Mouse (Mus musculus) embryo, embryonic 9.5 days (tissue): ENCODE data around the gene Icmt.

Source experiments
- DNase-seq: peaks from one replicate; pipeline ENCODE4 v3.0.0-alpha.2; 2017; ENCODE audit errors: extremely low spot score

The Icmt gene

GRCm38 (mm10) chr4:152300375-152300774 is 3.3 kb downstream of the Icmt start:
- no peak for DNase-seq

DNA sequence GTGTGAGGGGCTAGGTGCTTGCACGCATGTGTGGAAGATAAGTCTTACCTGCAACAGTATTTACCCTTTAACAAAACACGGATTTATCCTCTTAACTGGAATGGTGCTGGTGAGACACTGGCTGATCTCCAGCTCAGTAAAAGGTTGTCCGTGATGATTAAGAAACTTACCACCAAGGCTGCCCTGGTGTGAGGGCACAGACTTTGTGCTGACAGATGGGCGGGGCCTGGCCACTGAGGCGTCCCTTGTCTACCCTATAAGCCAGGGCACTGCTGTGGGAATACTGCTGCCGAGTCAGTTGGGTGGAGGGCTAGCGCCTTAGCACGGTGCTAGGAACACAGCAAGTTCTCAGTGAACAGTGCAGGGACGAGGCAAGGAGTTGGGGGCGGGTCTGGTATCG is 5.0 kb downstream of the Icmt start:
- no peak for DNase-seq

DNA sequence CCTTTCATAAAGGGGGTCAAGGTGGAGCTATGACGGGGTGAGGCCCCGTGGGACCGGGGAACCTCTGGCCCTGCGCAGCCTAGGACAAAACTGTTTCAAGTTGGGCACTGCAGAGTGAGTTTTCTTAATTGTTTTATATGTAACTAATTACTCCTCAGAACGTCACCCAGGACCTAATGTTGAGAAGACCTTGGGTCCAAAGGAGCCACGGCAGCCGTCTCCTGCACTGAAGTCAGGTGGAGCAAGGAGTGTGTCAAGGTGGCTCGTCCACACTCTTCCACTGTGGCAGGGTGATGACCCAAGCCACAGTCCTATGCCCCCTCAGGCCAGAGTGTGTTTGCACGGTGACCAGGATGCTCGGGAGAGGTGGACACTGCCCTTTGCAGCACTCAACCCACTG is 6.1 kb downstream of the Icmt start:
- DNase-seq = no peak

- DNase-seq = no peak
These were observed 7.7 kb downstream of the Icmt start for GRCm38 (mm10) chr4:152304685-152305084.

DNA sequence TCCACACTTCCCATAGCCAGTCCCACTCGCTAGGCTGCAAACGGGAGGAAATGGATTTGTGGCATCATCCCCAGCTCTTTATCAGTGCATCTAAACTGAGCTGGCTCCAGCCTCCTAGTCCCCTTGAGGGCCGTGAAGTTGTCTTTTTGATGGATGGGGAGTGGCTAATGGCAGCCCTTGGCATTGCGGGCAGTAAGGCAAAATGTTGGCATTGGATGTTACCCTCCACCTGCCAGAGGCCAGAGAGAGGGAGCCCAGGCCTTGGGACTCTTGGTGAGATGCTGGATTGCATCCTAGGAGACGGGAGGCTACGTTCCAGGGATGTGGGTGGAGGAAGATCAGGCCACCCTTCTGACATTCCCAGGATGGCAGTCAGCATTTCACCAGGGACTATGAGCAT is 9.0 kb downstream of the Icmt start:
- DNase-seq = no peak

- no peak for DNase-seq
These were observed 10.5 kb downstream of the Icmt start for GRCm38 (mm10) chr4:152307542-152307941.

GRCm38 (mm10) chr4:152312186-152312585 is 15.2 kb downstream of the Icmt start:
- DNase-seq = no peak

DNA sequence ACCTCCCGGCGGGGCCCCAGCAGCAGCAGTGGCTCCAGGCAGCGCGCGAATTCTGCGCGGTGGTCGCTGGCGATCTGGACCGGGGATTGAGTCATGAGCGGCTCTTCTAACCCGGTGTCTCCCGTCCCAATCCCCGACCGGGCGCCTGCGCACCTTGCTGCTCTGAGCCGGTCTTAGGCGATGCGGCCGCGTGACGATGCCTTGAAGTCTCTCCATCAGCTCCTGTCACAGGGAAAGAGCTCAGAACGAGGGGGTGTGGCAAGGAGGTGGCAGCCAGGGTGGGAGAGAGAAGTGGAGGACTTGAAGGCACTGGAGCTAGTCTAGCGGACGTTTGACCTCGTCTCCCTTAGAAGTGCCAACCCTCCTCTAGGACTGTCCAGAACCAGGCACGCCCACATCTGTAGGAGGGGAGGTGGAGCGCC is 16.2 kb downstream of the Icmt start:
- peak; percentile 50 for DNase-seq

- DNase-seq = no peak
These were observed 16.9 kb downstream of the Icmt start for GRCm38 (mm10) chr4:152313934-152314333.

DNA sequence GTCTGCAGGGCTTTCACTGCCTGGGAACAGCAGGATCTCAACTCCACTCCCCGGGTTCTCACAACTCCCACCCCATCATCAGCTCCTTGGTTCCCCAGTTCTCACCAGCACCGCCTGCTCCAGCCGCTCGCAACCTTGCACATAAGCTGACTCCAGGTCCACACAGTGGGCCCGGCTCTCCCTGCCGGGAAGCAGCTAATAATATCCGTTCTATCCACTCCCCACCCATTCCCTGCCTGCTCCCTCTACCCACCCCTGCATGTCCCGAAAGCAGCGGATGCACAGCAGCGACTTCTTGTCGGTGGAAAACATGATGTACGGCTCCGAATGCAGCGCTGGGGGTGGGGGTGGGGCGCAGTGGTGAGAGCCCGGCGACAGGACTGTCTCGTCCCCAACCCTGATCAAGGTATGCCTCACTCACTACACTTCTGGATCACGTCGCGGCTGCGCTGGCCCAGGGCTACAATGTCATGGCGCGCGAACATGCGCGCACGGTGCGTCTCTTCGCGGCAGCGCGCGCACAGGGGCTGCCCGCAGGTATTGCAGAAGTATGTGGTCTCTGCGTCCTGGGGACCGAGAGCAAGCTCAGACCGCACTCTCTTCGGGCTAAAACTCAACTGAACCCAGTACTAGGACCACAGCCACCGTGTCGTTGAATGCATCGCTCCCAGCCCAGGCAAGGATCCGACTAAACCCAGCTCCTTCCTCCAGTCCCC is 18.6 kb downstream of the Icmt start:
- no peak for DNase-seq

- DNase-seq = no peak
These were observed 20.6 kb downstream of the Icmt start for GRCm38 (mm10) chr4:152317631-152318033.

GRCm38 (mm10) chr4:152318517-152319234 is 21.6 kb downstream of the Icmt start, which contains the start of gene Rnf207:
Gene Rnf207, minus strand, starts transcription at chr4:152318993.
- peak; percentile 72 for DNase-seq

DNA sequence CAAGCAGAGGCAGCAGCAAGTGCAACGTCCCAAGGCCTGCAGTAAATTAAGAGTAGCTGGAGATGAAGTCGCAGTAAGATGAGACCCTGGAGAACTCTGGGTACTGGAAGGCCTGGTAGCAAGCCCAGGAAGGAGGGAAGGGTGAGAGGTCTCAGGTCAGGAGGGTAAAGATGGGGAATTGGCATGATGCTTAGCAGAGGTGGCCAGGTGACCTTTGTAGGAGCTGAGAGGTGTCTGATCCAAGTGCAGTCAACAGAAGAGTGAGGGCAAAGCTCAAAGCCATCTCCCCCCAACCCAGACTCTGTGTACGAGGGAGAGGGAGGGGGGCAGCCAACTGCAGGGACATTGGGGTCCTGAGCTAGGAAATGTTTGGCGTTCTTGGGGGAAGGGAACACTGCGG is 24.4 kb downstream of the Icmt start:
- no peak for DNase-seq

GRCm38 (mm10) chr4:152324641-152325562 is 27.9 kb downstream of the Icmt start:
- DNase-seq = no peak

- peak; percentile 96 for DNase-seq
These were observed 28.8 kb downstream of the Icmt start, which contains the start of gene Rpl22 for GRCm38 (mm10) chr4:152325574-152326411. Gene Rpl22, plus strand, starts transcription at chr4:152325742.

- DNase-seq = no peak
These were observed 29.5 kb downstream of the Icmt start for GRCm38 (mm10) chr4:152326543-152326942.

DNA sequence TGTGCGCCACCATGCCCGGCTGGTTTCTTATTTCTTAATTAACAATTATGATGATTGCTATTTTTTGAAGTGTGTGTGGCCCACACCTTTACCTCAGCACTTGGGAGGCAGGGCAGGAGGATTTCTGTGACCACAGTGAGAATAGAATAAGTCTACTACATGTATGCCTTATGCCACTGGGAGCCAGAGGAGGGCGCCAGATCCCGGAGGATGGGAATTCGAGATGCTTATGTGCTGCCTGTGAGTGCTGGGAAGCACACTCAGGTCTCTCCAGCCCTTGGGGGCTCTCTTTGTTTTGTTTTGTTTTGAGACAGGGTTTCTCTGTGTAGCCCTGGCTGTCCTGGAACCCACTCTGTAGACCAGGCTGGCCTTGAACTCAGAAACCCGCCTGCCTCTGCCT is 31.7 kb downstream of the Icmt start:
- DNase-seq = peak; percentile 61

DNA sequence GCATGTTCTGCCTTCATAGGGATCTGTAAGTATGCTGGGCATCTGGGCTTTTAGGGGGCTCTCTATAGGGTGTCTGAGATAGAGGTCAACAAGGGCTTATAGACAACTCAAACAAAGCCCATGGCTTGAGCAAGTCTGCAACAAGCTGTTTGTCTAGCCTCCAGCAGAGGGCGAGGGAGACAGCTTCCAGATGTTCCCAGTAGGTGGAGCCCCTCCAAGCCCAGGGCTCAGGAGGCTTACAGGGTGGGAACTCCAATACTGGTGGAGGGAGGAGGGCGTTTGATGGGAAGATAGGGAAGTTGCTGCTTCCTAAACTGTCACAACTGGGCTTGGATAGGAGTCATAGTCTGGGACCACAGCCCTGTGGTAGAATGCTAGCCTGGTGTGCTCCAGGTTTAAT is 35.9 kb downstream of the Icmt start:
- peak; percentile 70 for DNase-seq

DNA sequence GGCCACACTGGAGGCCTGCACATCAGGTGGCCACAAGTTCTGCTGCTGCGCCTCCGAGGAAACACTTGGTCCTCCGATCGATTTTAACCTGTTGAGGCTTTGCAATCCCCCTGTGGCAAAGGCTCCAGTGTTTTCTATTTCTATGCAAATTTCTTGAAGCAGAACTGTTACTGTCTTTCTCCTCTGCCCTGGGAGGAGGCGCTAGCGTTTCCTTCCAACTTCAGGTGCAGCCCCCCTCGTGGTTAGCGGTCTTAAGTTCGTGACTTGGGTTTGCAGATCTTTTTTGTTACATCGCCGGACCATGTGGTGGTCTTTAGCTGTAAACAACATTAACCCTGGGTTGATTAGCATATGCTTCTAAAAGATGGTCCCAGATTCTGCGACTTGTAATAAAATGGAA is 36.6 kb downstream of the Icmt start:
- no peak for DNase-seq

DNA sequence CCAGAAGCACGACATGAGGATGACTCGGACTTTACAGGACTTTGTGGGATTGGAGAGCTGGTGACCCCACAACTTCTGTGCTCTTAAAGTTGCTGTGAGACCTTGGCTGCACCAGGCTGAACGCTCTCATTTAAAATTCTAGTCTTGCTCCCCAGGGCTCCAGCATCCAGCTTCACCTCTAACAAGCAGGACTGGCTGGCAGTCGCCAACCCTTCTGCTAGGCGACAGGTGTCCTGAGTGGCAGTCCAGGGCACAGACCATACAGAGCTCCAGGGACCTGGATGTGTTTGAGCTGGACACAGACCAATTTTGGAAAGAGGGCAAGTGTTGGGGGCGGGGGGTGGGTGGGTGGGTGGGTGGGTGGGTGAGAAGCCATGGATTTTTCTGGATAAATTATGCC is 40.7 kb downstream of the Icmt start:
- no peak for DNase-seq
